Mouse (Mus musculus) hindbrain, embryonic 15.5 days (tissue): ENCODE measurements around the gene Nutm1. TPM values are rescaled to one million over a fixed set of nuclear protein-coding genes. Genes with fewer than 3 reads are reported as not detected.
"Not testable (repeated sequence)": the region's sequence is repeated elsewhere in the genome, so short reads cannot be mapped to it uniquely, and the experiment has no call there.

Experiments used
- ATAC-seq: fragments of 200-750 bp; cut with Nextera tagmentation; 2 replicates; pipeline ENCODE4 v1.8.0; 2017; ENCODE audit warnings: low read depth, moderate number of reproducible peaks, moderate TSS enrichment; ENCODE audit not compliant: low FRiP score
- H3K27ac ChIP-seq: fragments of 300-500 bp; sonication (generic); replicated peaks from 2 replicates; pipeline ENCODE4 v1.5.1; 2015; ENCODE audit warnings: mild to moderate bottlenecking, inconsistent platforms
- H3K27me3 ChIP-seq: fragments of 300-500 bp; sonication (generic); 2 replicates; pipeline ENCODE4 v1.6.1; 2015; ENCODE audit warnings: control low read depth, inconsistent platforms
- H3K36me3 ChIP-seq: fragments of 300-500 bp; sonication (generic); 2 replicates; pipeline ENCODE4 v1.6.1; 2015; ENCODE audit warnings: control low read depth, inconsistent platforms
- H3K4me1 ChIP-seq: fragments of 300-500 bp; sonication (generic); replicated peaks from 2 replicates; pipeline ENCODE4 v1.6.1; 2015; ENCODE audit warnings: control low read depth, inconsistent platforms
- H3K4me2 ChIP-seq: fragments of 300-500 bp; sonication (generic); 2 replicates; pipeline ENCODE4 v1.6.1; 2015; ENCODE audit warnings: moderate library complexity, mild to moderate bottlenecking, inconsistent platforms
- H3K4me3 ChIP-seq: fragments of 300-500 bp; sonication (generic); 2 replicates; pipeline ENCODE4 v1.5.1; 2015; ENCODE audit warnings: mild to moderate bottlenecking, inconsistent platforms
- H3K9ac ChIP-seq: fragments of 300-500 bp; sonication (generic); 2 replicates; pipeline ENCODE4 v1.6.1; 2015; ENCODE audit warnings: inconsistent platforms
- H3K9me3 ChIP-seq: fragments of 300-500 bp; sonication (generic); 2 replicates; pipeline ENCODE4 v1.6.1; 2016; ENCODE audit warnings: control low read depth, inconsistent platforms
- WGBS: fragments of 180-500 bp; shearing (Covaris S2); methylation state at CpG from one replicate; pipeline ENCODE4 v1.1.7; 2015; 5-methylcytosine and 5-hydroxymethylcytosine counted together
- polyA plus RNA-seq: library from polyadenylated mRNA; unstranded; fragments of >200 nt; fragmentation: Nextera tagmentation; extraction: Ambion mirVana; gene quantifications from 2 replicates; pipeline ENCODE4 v1.2.1, GENCODE M21; 2015

Nutm1 gene
- polyA plus RNA-seq: 0.04 and 0.05 TPM in 2 replicates

DNA sequence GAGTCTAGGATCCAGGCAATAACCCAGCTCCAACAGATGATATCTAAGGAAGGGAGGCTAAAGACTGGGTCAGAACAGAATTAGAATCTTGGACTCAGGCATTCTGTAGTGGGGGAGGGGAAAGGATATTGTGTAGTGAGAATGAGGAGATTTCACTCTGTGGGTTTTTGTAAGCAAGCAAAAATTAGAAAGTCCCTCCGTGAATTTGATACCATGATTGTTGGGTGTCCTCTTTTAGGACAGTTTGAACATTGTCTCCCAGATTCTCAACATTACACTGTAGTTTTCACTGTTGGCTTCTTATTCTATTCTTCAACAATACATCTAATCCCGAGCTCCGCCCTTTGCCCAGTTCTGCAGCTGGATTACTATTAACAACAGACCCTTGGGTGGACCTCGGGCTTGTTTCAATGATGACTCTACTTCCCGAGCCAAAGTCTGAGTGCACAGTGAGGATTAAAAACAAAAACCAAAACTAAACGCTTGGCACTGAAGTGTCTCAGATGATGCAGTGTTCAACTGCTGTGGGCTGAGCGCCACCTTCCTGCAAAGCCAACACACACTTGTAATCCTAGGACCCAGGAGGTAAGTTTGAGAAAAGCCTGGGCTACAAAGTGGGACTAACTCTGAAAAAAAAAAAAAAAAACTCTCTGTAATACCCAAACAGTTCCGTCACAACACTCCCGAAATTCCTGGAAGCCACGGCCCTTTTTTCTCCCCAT lies at the start of gene Nutm1:
Gene Nutm1, minus strand, starts transcription at position 51 of the 722 bp plus-strand sequence.
- H3K27me3 ChIP-seq: no peaks in the 10 kb centered on the region
- H3K27ac ChIP-seq: no peak within 1 kb of the TSS
- peaks cover 16% of the 10 kb centered on the region for H3K4me1 ChIP-seq
- no peaks in the 10 kb centered on the region for H3K9me3 ChIP-seq
- WGBS: 77% methylated on average over 10 of the region's 10 CpGs
- no peaks in the 10 kb centered on the region for H3K36me3 ChIP-seq
- H3K9ac ChIP-seq: no peak within 1 kb of the TSS
- ATAC-seq: no peak
- H3K4me3 ChIP-seq: no peak within 1 kb of the TSS
- H3K4me2 ChIP-seq: no peak within 1 kb of the TSS

DNA sequence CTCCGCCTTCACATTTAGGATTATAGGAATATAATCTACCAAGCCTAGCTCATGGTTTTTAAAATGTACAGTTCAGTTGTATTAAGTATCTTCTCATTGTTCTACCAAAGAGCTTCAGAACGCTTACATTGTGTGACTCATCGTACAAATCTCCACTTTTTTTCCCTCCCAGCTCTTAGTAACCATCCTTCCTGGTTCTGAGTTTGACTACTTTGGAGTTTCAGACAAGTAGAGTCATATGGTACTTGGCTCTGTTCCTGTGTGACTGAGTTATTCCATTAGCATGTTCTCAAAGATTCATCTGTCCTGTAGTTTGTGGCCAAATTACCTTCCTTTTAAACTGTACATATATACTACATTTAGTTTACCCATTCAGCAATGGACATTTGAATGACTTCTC lies 49.6 kb upstream of the Nutm1 start:
- Histone ChIP-seq H3K4me2 (no peak overlapping the region), H3K9me3 (no peaks in the 10 kb centered on the region), H3K36me3 (no peaks in the 10 kb centered on the region), H3K9ac (no peak overlapping the region), H3K27ac (no peak overlapping the region), H3K4me3 (no peak overlapping the region), H3K4me1 (no peaks in the 10 kb centered on the region), H3K27me3 (no peaks in the 10 kb centered on the region)
- ATAC-seq: no peak
- WGBS: 91% methylated on average over 3 of the region's 3 CpGs

GRCm38 (mm10) chr2:112298221-112298620 lies 39.1 kb upstream of the Nutm1 start:
- no peak overlapping the region for H3K4me3 ChIP-seq
- ATAC-seq: no peak
- no peaks in the 10 kb centered on the region for H3K4me1 ChIP-seq
- H3K9me3 ChIP-seq: no peaks in the 10 kb centered on the region
- H3K36me3 ChIP-seq: no peaks in the 10 kb centered on the region
- 96% methylated on average over 4 of the region's 4 CpGs for WGBS
- no peak overlapping the region for H3K9ac ChIP-seq
- H3K27ac ChIP-seq: no peak overlapping the region
- H3K27me3 ChIP-seq: no peaks in the 10 kb centered on the region
- no peak overlapping the region for H3K4me2 ChIP-seq

DNA sequence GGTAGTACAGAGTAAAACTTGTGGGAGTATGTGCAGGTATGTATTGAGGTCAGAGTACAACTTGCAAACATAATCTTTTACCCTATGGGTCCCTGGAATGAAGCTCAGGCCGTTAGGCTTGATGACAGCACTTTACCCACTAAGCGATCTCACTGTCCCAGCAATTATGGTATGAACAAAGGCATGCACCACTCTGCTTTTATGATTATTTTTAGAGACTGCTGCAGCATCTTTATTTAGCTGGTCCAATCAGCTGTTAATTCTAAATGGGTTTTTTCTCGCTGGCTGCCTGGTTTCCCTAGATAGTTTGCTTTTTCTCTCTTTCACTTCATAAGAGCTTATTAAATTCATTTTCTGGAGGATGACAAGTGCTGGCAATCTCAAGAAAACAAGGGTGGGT lies 37.1 kb upstream of the Nutm1 start:
- Histone ChIP-seq H3K36me3 (no peaks in the 10 kb centered on the region), H3K27me3 (no peaks in the 10 kb centered on the region), H3K9me3 (no peaks in the 10 kb centered on the region), H3K27ac (peak overlapping the region; percentile 20; the same call in 1 of the 2 replicates), H3K4me1 (no peaks in the 10 kb centered on the region), H3K4me2 (no peak overlapping the region), H3K9ac (no peak overlapping the region), H3K4me3 (no peak overlapping the region)
- ATAC-seq: no peak
- 68% methylated on average over 3 of the region's 3 CpGs for WGBS

- Histone ChIP-seq H3K9me3 (no peaks in the 10 kb centered on the region), H3K36me3 (no peaks in the 10 kb centered on the region), H3K27me3 (no peaks in the 10 kb centered on the region), H3K4me2 (no peak overlapping the region), H3K4me3 (no peak overlapping the region), H3K27ac (no peak overlapping the region), H3K9ac (no peak overlapping the region), H3K4me1 (no peaks in the 10 kb centered on the region)
- 93% methylated on average over 2 of the region's 2 CpGs for WGBS
- ATAC-seq: no peak
These were observed 33.7 kb upstream of the Nutm1 start for GRCm38 (mm10) chr2:112292823-112293222.

- Histone ChIP-seq H3K4me3 (no peak overlapping the region), H3K9ac (no peak overlapping the region), H3K36me3 (no peaks in the 10 kb centered on the region), H3K27ac (no peak overlapping the region), H3K4me2 (no peak overlapping the region), H3K9me3 (no peaks in the 10 kb centered on the region), H3K4me1 (peaks cover 7% of the 10 kb centered on the region), H3K27me3 (no peaks in the 10 kb centered on the region)
- no peak for ATAC-seq
- 96% methylated on average over 3 of the region's 3 CpGs for WGBS
These were observed 30.4 kb upstream of the Nutm1 start for GRCm38 (mm10) chr2:112289507-112289906.

DNA sequence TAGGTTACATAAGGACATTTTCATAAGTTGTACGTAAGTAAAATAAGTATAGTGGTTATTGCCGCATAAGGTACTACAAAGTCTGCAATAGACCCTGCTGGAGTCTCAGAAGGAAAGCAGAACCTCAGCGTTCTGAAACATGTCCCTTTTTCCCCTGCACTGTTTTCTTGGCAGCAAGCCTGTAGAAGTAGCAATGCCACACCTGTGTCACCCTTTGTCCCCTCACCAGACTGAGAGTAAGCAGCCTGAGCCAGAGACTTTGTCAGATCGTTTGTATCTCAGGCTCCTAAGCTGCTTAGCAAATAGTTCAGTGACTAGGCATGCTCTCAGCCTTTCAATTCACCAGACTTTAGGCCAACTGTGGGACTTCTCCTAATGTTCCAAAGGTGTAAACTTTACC lies 28.0 kb upstream of the Nutm1 start:
- H3K4me1 ChIP-seq: peaks cover 13% of the 10 kb centered on the region
- WGBS: 75% methylated on average over 4 of the region's 4 CpGs
- no peaks in the 10 kb centered on the region for H3K36me3 ChIP-seq
- H3K9me3 ChIP-seq: no peaks in the 10 kb centered on the region
- H3K27me3 ChIP-seq: no peaks in the 10 kb centered on the region
- no peak overlapping the region for H3K27ac ChIP-seq
- ATAC-seq: no peak
- H3K4me2 ChIP-seq: no peak overlapping the region
- H3K9ac ChIP-seq: no peak overlapping the region
- H3K4me3 ChIP-seq: no peak overlapping the region

DNA sequence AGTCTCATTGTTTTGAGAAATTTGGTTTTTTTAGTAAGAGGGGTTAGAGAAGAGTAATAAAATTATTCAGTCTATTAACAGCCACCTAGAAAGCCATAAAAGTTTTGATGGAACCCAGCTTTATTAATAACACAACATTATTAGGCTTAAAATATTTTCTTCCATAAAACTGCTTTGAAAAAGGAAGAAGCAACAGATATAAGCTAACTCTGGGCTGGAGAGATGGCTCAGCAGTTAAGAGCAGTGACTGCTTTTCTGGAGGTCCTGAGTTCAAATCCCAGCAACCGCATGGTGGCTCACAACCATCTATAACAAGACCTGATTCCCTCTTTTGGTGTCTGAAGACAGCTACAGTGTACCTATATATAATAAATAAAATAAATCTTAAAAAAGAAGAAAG lies 27.0 kb upstream of the Nutm1 start:
- ATAC-seq, H3K9me3 ChIP-seq, H3K4me2 ChIP-seq, H3K27ac ChIP-seq, H3K9ac ChIP-seq, H3K4me3 ChIP-seq, H3K27me3 ChIP-seq, H3K36me3 ChIP-seq: not testable (repeated sequence)
- peaks cover 13% of the 10 kb centered on the region for H3K4me1 ChIP-seq
- WGBS: 95% methylated on average over 1 of the region's 1 CpGs

GRCm38 (mm10) chr2:112285031-112285390 lies 25.9 kb upstream of the Nutm1 start:
- no peaks in the 10 kb centered on the region for H3K9me3 ChIP-seq
- no peaks in the 10 kb centered on the region for H3K27me3 ChIP-seq
- 62% methylated on average over 6 of the region's 6 CpGs for WGBS
- no peak overlapping the region for H3K9ac ChIP-seq
- no peak for ATAC-seq
- peak overlapping the region; percentile 38 for H3K4me3 ChIP-seq
- no peaks in the 10 kb centered on the region for H3K36me3 ChIP-seq
- no peak overlapping the region for H3K27ac ChIP-seq
- peaks cover 13% of the 10 kb centered on the region for H3K4me1 ChIP-seq
- H3K4me2 ChIP-seq: peak overlapping the region; percentile 73

- Histone ChIP-seq H3K4me2 (peak overlapping the region; percentile 73), H3K4me3 (peak overlapping the region; percentile 38), H3K9ac (peak overlapping the region; percentile 33; the same call in 1 of the 2 replicates), H3K4me1 (peaks cover 13% of the 10 kb centered on the region), H3K9me3 (no peaks in the 10 kb centered on the region), H3K27me3 (no peaks in the 10 kb centered on the region), H3K36me3 (no peaks in the 10 kb centered on the region), H3K27ac (no peak overlapping the region)
- peak; percentile 74; the same call in 1 of the 2 replicates for ATAC-seq
- 1% methylated on average over 21 of the region's 21 CpGs for WGBS
These were observed 25.4 kb upstream of the Nutm1 start for GRCm38 (mm10) chr2:112284363-112285030.

GRCm38 (mm10) chr2:112282846-112283245 lies 23.8 kb upstream of the Nutm1 start:
- no peaks in the 10 kb centered on the region for H3K27me3 ChIP-seq
- peaks cover 13% of the 10 kb centered on the region for H3K4me1 ChIP-seq
- WGBS: 74% methylated on average over 1 of the region's 1 CpGs
- no peak overlapping the region for H3K4me3 ChIP-seq
- no peak overlapping the region for H3K9ac ChIP-seq
- no peaks in the 10 kb centered on the region for H3K36me3 ChIP-seq
- no peak overlapping the region for H3K27ac ChIP-seq
- H3K9me3 ChIP-seq: no peaks in the 10 kb centered on the region
- ATAC-seq: no peak
- no peak overlapping the region for H3K4me2 ChIP-seq

DNA sequence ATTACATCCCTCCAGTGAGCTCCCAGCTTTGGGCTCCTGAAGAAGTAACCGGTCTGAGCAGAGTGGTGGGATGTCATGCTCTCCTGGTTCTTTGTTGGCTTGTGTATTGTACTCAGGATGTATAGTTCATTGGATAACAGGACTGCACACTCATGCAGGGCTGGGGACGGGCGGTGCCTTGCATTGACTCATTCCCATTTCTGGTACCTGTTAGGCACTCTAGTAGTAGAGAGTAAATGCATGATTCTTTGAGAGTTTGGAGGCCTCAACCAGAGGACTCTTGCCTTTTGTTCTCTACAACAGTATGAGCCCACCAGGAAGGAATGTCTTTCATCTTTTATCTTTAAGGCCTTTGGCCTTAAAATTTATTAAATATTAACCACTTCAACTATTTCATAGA lies 17.8 kb upstream of the Nutm1 start:
- no peak overlapping the region for H3K4me3 ChIP-seq
- no peak overlapping the region for H3K27ac ChIP-seq
- no peaks in the 10 kb centered on the region for H3K9me3 ChIP-seq
- peaks cover under 1% of the 10 kb centered on the region; the same call in 1 of the 2 replicates for H3K4me1 ChIP-seq
- WGBS: 89% methylated on average over 3 of the region's 3 CpGs
- H3K36me3 ChIP-seq: no peaks in the 10 kb centered on the region
- no peaks in the 10 kb centered on the region for H3K27me3 ChIP-seq
- H3K4me2 ChIP-seq: no peak overlapping the region
- no peak overlapping the region for H3K9ac ChIP-seq
- ATAC-seq: no peak
